Mouse (Mus musculus) heart, adult 2 months (tissue): ENCODE data around the gene Hif3a.

ENCODE experiments used
- CTCF ChIP-seq: fragments of 200-600 bp; IDR thresholded peaks from 2 replicates; pipeline ENCODE4 v1.8.1; 2022; ENCODE audit warnings: antibody characterized with exemption, mild to moderate bottlenecking, moderate library complexity
- EP300 ChIP-seq: fragments of 200-500 bp; IDR thresholded peaks from 2 replicates; pipeline ENCODE4 v1.6.1; 2011; ENCODE audit warnings: low read depth, low read length, control low read depth; ENCODE audit not compliant: insufficient read depth
- POLR2A ChIP-seq: fragments of 200-500 bp; IDR thresholded peaks from 2 replicates; pipeline ENCODE4 v1.6.1; 2011; ENCODE audit warnings: mild to moderate bottlenecking, low read depth, low read length, control low read depth; ENCODE audit not compliant: insufficient read depth

GRCm38 (mm10) chr7:17038018-17038695 is 24.1 kb downstream of the Hif3a start:
- TF ChIP-seq POLR2A (no peak), CTCF (no peak), EP300 (no peak)
